Mouse (Mus musculus): ENCODE results near the gene 4930507D05Rik. TPM values are rescaled to one million over a fixed set of nuclear protein-coding genes. Genes with fewer than 3 reads are reported as not detected.
"Not testable (repeated sequence)": the region's sequence is repeated elsewhere in the genome, so short reads cannot be mapped to it uniquely, and the experiment has no call there.

4930507D05Rik gene
- polyA plus RNA-seq, 1 experiment from 2014 or later: 0.21 TPM

GRCm38 (mm10) chr10:62481108-62481852, 32.0 kb downstream of the 4930507D05Rik start:
- Histone ChIP-seq H3K27ac (no peak overlapping the region), H3K4me1 (replicated peaks) (peaks cover 34% of the 10 kb centered on the region), H3K9ac (no peak overlapping the region), H3K9me3 (replicated peaks) (no peaks in the 10 kb centered on the region), H3K36me3 (peaks cover 21% of the 10 kb centered on the region), H3K4me2 (no peak overlapping the region), H3K4me3 (replicated peaks) (no peak overlapping the region), H3K27me3 (no peaks in the 10 kb centered on the region)
- DNase-seq (no peak), ATAC-seq (ENCODE audit: low read depth) (no peak)
- WGBS (ENCODE audit: insufficient replicate concordance): 66% methylated on average over 7 of the region's 7 CpGs

- ATAC-seq (ENCODE audit: low read depth) (peak; percentile 68), DNase-seq (no peak)
- Histone ChIP-seq H3K4me3 (replicated peaks) (peak overlapping the region; percentile 95), H3K27me3 (no peaks in the 10 kb centered on the region), H3K4me2 (peak overlapping the region; percentile 72), H3K4me1 (replicated peaks) (peaks cover 46% of the 10 kb centered on the region), H3K36me3 (no peaks in the 10 kb centered on the region), H3K9ac (peak overlapping the region; percentile 96), H3K27ac (peak overlapping the region; percentile 89), H3K9me3 (replicated peaks) (no peaks in the 10 kb centered on the region)
- WGBS (ENCODE audit: insufficient replicate concordance): under 1% methylated on average over 44 of the region's 48 CpGs
Observed at GRCm38 (mm10) chr10:62485878-62486582, 36.7 kb downstream of the 4930507D05Rik start.

GRCm38 (mm10) chr10:62486618-62487415, 37.5 kb downstream of the 4930507D05Rik start, which contains the start of gene Vps26a:
Gene Vps26a (minus strand): TSS chr10:62486805.
- peak within 1 kb of the TSS; percentile 76 for H3K4me2 ChIP-seq
- H3K4me1 ChIP-seq (replicated peaks): peaks cover 43% of the 10 kb centered on the region
- DNase-seq (peak; percentile 97), ATAC-seq (ENCODE audit: low read depth) (peak; percentile 78)
- WGBS (ENCODE audit: insufficient replicate concordance): under 1% methylated on average over 56 of the region's 59 CpGs
- H3K36me3 ChIP-seq: no peaks in the 10 kb centered on the region
- H3K9me3 ChIP-seq (replicated peaks): no peaks in the 10 kb centered on the region
- H3K9ac ChIP-seq: peak within 1 kb of the TSS; percentile 96
- peak within 1 kb of the TSS; percentile 89 for H3K27ac ChIP-seq
- peak within 1 kb of the TSS; percentile 95 for H3K4me3 ChIP-seq (replicated peaks)
- no peaks in the 10 kb centered on the region for H3K27me3 ChIP-seq

GRCm38 (mm10) chr10:62488266-62488665, 39.0 kb downstream of the 4930507D05Rik start:
- WGBS (ENCODE audit: insufficient replicate concordance): 15% methylated on average over 1 of the region's 1 CpGs
- no peaks in the 10 kb centered on the region for H3K36me3 ChIP-seq
- no peak overlapping the region for H3K4me2 ChIP-seq
- DNase-seq (no peak), ATAC-seq (ENCODE audit: low read depth) (no peak)
- no peak overlapping the region for H3K4me3 ChIP-seq (replicated peaks)
- no peak overlapping the region for H3K27ac ChIP-seq
- H3K9me3 ChIP-seq (replicated peaks): no peaks in the 10 kb centered on the region
- H3K9ac ChIP-seq: no peak overlapping the region
- H3K27me3 ChIP-seq: no peaks in the 10 kb centered on the region
- H3K4me1 ChIP-seq (replicated peaks): peaks cover 38% of the 10 kb centered on the region

- not testable (repeated sequence) for ATAC-seq (ENCODE audit: low read depth); H3K9me3 ChIP-seq (replicated peaks); H3K9ac ChIP-seq; H3K27me3 ChIP-seq; H3K27ac ChIP-seq; DNase-seq; H3K4me3 ChIP-seq (replicated peaks); H3K36me3 ChIP-seq; H3K4me2 ChIP-seq
- H3K4me1 ChIP-seq (replicated peaks): peaks cover 20% of the 10 kb centered on the region
- WGBS (ENCODE audit: insufficient replicate concordance): 71% methylated on average over 3 of the region's 3 CpGs
Observed at GRCm38 (mm10) chr10:62491681-62492080, 42.4 kb downstream of the 4930507D05Rik start.

- Histone ChIP-seq H3K36me3 (0 out of 2 replicates have a peak, but pooled peaks cover 4% of the 10 kb centered on the region), H3K4me2 (0 out of 2 replicates have a peak overlapping the region, but pooled peaks have one; percentile 19), H3K9ac (no peak overlapping the region), H3K9me3 (replicated peaks) (no peaks in the 10 kb centered on the region), H3K4me3 (replicated peaks) (no peak overlapping the region), H3K4me1 (replicated peaks) (peaks cover 49% of the 10 kb centered on the region), H3K27me3 (no peaks in the 10 kb centered on the region), H3K27ac (no peak overlapping the region)
- DNase-seq (peak; percentile 43), ATAC-seq (ENCODE audit: low read depth) (no peak)
- 20% methylated on average over 15 of the region's 15 CpGs for WGBS (ENCODE audit: insufficient replicate concordance)
Observed at GRCm38 (mm10) chr10:62500088-62500915, 51.0 kb downstream of the 4930507D05Rik start.

Other genes starting within 250 kb of the 4930507D05Rik start
- 8.8 and 9.3 TPM in 2 replicates for gene Tspan15, start 218.2 kb upstream of the 4930507D05Rik start, polyA plus RNA-seq (2015; fragmentation: Nextera tagmentation; extraction: Ambion mirVana)
- not detected in 2 replicates for gene Tacr2, start 197.1 kb upstream of the 4930507D05Rik start, polyA plus RNA-seq (2015; fragmentation: Nextera tagmentation; extraction: Ambion mirVana)
- gene Hk1, start 69.6 kb upstream of the 4930507D05Rik start, polyA plus RNA-seq (2015; fragmentation: Nextera tagmentation; extraction: Ambion mirVana): 88.4 and 108 TPM in 2 replicates
- 5.9 and 7.4 TPM in 2 replicates for gene Hkdc1, start 27.0 kb upstream of the 4930507D05Rik start, polyA plus RNA-seq (2015; fragmentation: Nextera tagmentation; extraction: Ambion mirVana)
- gene Supv3l1, start 249 bp downstream of the 4930507D05Rik start, polyA plus RNA-seq (2015; fragmentation: Nextera tagmentation; extraction: Ambion mirVana): 20.0 and 22.6 TPM in 2 replicates
- gene Vps26a, start 37.3 kb downstream of the 4930507D05Rik start, polyA plus RNA-seq (2015; fragmentation: Nextera tagmentation; extraction: Ambion mirVana): 49.1 and 67.3 TPM in 2 replicates
- 67.1 and 71.8 TPM in 2 replicates for gene Srgn, start 78.0 kb downstream of the 4930507D05Rik start, polyA plus RNA-seq (2015; fragmentation: Nextera tagmentation; extraction: Ambion mirVana)
- gene Kif1bp, start 129.0 kb downstream of the 4930507D05Rik start, polyA plus RNA-seq (2015; fragmentation: Nextera tagmentation; extraction: Ambion mirVana): 12.9 and 13.7 TPM in 2 replicates
- gene Ddx21, start 152.8 kb downstream of the 4930507D05Rik start, polyA plus RNA-seq (2015; fragmentation: Nextera tagmentation; extraction: Ambion mirVana): 26.3 and 32.2 TPM in 2 replicates
- gene Ddx50, start 201.7 kb downstream of the 4930507D05Rik start, polyA plus RNA-seq (2015; fragmentation: Nextera tagmentation; extraction: Ambion mirVana): 39.3 and 50.7 TPM in 2 replicates